Mouse (Mus musculus): ENCODE data around the gene Cstf1.
A peak's percentile ranks its signal among the peaks of the same experiment; 100 is the strongest.

Gene Cstf1

DNA sequence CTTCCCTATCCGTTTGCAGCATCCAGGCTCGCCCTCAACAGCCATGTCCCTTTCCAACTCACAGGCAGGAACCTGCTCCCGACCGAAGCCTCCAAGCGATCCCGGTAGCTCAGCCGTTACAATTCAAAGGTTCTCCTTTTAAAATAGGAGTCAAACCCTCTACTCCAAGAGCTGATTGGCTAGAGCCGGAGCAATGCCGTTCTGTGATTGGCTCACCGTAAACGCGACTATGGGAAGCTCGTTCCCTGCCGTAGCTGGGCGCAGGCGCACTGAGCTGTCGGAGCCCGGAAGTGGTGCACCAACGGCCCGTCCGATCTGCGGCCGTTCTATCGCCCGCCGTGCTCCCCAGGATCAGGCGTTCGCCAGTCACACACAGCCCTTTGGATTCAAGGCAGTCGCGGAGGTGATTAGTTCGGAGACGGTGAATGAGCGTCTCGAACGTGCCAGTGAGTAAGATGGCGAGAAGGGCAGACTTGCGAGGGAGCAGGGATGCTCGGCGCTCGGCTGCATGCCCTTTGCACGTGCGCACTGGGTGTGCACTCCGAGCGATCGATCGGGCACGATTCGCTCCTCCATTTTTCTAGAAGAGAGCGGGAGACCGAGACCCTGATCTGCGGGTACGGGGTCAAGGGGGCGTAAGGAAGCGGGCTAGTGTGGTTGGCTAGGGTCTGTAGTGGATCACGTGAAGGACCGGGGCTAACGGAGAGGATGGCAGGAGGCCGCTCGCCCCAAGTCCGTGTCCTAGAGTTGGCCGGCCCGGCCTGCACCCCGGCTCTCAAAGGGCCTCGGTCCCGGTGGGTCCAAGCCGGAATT, at the start of gene Cstf1, which contains the start of gene Aurka:
Cstf1 (plus strand) TSS at position 271 of the 813 bp plus-strand sequence.
Aurka (minus strand) TSS at position 125 of the 813 bp plus-strand sequence.
- peak; percentile 97 for DNase-seq (ENCODE audit: low read depth, low spot score)

DNA sequence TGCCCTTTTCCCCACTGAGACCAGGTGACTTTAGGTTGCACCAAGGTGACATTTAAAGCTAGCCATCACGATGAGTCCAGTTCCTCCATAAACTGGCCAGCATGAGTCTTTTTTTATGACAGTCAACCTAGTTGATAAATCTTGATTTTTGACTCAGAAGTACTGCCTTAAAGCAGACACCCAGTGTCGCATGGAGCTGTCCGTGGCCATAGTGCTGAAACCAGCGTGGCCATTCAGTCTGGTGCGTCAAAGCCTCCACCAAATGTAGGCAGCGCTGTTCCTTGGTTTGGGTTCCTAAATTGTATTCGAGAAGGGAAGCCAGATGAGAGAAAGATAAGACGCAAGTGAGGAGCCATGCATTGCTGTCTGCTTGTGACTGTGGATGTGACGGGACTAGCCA, 49.6 kb upstream of the Cstf1 start:
- peak; percentile 88 for DNase-seq (ENCODE audit: low read depth, low spot score)

DNA sequence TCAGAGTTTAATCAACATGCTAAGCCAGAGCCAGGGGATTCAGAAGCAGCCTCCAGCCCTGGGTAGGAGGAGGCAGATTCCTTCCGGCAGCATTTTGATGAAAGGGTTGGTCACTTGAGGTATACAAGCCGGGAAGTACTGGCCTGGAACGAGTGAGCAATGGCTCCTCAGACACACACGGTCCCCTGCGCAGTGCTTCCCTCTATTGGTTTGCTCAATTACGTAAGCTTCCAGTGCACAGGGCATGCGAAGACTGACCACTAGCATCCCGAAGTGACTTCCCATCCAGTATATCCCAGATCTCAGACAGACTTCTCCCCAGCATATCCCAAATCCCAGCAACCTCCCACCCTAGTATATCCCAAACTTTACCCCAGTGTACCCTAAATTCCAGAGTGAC, 42.2 kb upstream of the Cstf1 start:
- no peak for DNase-seq (ENCODE audit: low read depth, low spot score)

DNA sequence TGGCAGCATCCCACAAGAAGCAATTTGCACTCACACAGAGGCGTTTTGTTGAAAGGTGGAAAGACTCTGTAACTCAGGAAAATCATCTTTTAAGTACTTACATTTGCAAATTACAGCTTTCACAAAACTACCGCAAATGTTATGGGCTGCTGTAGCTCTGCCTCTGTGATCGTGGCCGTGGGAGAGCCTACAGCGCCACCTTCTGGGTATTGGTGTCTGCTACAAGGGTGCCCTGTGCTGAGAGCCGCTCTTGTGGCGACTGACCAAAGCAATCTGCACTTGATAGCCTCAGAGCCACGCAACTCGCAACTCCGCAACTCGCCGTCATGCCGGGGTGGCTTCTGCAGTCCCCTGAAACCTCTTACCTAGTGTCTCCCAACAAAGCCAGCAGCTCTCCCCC, 41.3 kb upstream of the Cstf1 start:
- peak; percentile 68 for DNase-seq (ENCODE audit: low read depth, low spot score)

DNA sequence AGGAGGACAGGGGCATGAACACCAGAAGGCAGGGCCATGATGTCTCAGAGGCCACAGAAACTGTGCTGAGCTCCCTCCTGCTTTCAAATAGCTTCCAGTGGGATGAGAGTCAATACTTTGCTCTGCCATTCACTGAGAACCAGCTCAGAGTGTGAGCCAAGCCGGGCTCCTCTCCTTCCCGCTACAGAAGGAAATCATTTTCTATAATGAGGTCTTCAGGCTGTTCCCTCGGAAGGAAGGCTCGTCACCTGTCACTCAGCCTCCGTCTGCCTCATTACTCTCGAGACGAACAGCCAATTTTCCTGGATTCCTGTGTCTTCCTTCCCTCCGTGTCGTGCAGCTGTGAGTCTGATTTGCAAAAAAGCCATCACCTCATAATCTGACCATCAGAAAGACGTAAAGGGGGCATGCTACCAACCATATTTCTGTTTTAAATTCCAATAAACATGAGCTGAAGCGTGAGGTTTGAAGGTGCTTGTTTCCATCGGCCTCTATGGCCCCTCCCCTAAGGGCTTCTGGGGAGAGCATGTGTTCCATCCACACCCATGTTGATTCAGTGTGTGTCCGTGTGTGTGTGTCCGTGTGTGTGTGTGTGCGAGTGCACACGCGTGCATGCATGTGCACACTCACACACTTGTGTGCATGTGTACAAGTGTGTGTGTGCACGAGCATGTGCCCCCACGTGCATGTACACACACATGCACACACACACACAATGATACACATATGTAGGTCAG, 32.1 kb upstream of the Cstf1 start:
- DNase-seq (ENCODE audit: low read depth, low spot score): no peak

DNA sequence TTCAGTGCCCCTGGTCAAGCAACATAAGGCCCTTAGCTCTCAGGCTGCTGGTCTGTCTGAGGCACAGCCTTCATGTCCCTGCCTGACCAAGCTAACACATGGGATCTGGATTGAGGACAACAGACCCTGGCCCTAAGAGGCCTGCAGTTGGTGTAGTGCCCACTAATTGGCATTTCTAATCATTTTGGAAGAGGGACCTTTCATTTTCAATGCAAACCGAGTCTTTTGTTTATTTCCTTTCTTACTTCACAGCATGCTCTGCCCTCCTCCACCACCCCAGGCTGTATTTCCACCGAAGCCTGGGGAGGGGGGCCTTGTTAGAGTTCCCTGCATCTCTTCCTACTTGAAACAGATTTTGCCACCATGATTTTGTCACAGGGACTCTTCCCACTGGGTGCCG, 29.5 kb upstream of the Cstf1 start:
- DNase-seq (ENCODE audit: low read depth, low spot score): no peak

DNA sequence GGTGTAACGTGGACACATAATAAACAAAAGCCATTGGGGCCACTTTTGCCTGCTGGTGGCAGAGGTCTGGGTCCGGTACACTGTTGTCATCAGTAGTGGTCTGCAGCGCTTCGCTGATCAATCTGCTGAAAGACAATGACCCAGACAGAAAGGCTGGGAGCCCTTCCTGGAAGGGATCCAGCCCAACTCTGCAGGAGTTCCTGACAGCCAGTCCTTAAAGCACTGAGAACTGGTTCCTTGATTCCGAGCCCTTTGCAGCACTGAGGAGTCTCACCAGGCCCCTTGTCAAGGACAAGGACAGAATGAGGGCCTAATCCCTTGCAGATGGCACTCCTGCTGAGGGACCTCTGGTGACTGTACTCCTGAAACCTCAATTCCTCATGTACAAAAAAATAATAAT, 28.9 kb upstream of the Cstf1 start:
- no peak for DNase-seq (ENCODE audit: low read depth, low spot score)

DNA sequence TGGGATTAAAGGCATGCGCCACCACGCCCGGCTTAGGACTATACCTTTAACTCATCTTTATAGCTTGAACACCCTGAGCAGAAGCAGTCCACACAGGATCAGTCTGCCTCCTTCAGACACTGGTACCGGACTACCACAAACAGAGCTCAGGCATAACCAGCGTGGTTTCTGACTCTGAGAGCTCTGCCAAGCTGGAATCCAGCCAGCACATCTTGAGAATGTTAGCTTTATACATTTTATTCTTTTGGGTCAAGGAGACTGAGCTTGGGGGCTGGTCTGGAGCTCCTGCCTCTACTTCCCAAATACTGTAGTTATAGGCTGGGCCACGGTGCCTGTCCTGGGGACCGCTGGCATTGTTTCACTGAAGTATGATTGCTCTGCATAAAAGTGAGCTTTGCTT, 26.7 kb upstream of the Cstf1 start:
- no peak for DNase-seq (ENCODE audit: low read depth, low spot score)

DNA sequence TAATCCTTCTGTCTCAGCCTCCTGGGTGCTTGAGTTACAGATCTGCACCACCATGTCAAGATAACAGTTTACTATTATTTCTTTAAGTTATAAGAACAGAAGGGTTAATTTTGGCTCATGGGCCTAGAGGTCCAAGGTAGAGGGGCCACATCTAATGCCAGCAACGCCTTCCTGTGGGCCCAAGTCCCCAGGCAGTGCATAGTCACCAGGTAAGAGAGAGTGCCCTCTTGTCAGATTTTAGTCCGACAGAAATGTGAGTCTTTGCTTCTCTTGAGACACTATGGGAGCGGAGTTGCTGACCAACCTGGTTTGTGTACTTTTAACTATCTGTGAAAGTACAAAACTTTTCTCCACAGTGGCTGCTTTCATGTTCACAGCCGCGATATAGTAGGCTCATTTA, 25.8 kb upstream of the Cstf1 start:
- DNase-seq (ENCODE audit: low read depth, low spot score): no peak

DNA sequence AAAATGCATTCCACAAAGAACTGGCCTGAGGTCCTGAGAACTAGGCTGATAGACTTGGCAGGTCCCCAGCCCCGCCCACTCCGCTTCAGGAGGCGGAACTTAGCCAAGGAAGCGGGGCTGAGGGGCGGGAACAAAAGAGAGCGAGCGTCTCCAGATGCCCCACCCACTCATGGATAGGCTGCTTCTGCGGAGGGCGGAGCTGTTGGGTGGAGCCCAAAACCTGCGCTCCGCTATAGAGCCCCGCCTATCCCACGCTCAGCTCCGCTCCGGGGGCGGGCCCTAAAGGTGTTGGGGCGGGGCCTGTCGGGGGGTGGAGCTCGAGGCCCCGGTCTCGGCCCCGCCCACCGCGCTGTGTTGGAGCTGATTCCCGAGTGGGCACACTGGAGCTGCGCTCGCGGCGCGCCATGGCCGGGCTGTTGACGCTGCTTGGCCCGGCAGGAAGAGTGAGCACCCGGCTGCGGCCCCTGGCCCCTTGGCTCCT, 25.2 kb upstream of the Cstf1 start, which contains the start of gene Fam210b:
Fam210b (plus strand) TSS at position 308 of the 481 bp plus-strand sequence.
- DNase-seq (ENCODE audit: low read depth, low spot score): peak; percentile 97

DNA sequence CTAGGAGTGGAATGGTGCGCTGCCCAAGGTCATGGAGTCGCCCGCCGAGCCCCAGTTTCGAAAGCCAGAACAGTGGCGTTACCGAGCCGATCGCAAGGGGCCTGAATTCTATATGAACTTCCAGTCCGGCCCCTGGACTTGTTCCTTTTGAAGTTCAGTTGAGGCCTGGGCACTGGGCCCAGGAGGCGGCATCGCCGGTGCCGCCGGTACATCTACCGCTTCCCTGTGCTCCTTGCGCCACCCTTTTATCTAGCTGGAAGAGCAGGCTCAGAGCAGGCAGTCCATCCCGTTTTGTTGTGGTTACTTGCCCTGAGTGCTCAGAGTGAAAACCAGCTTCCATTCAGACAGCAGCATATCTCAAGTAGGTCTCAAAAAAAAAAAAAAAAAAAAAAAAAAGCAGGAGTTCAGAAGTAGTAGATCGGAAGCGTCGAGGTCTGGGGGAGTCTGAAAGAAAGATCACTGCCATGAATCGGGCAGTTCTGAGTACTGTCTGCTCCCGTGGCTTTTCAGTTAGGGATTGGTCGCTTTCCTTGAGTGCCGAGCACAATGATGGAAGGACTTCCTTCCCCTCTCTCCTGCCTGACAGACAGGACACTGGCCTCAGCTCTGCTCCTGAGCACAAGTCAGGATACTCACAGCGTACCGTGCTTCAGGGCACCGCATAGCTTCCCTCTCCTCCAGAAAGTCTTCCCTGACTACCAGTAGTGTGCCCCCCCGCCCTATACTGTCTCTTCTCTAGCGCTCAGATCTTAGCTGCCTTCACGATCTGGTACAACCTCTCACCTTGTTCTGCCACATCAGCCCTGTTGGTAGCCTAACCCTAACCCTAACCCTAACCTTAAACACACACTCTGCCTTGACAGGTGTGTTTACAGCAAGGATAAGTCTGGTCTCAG, 24.2 kb upstream of the Cstf1 start:
- DNase-seq (ENCODE audit: low read depth, low spot score): no peak

DNA sequence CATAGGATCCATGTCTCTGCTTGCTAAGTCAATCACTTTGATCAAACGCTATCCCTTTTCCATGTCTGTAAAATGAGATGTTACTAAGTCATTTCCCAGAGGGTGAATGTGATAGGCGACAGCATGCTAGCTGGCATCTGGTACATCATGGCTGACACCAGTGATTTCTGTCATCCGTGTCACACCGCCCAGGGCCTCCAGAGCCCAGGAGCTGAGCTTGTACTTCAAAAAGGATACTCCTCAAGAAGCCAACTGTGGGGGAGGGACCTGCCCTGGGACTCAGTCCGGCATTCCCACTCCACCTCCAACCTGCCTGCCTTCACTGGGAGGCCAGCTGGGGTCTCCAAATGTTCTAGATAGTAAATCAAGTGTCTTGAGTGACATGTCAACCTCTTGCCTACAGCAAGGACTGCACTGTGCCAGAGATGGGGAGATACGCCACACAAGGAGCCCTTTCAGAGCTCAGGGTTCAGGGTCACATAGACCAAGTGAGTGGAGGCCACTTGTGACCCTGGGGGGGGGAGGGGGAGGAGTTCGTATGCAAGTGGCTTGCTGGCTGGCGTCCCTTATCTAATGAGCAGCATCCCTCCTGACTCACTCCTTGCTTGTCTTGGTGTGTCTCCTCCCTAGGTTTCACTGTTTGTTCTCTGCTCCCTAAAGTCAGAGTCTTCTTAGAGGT, 23.4 kb upstream of the Cstf1 start:
- no peak for DNase-seq (ENCODE audit: low read depth, low spot score)

DNA sequence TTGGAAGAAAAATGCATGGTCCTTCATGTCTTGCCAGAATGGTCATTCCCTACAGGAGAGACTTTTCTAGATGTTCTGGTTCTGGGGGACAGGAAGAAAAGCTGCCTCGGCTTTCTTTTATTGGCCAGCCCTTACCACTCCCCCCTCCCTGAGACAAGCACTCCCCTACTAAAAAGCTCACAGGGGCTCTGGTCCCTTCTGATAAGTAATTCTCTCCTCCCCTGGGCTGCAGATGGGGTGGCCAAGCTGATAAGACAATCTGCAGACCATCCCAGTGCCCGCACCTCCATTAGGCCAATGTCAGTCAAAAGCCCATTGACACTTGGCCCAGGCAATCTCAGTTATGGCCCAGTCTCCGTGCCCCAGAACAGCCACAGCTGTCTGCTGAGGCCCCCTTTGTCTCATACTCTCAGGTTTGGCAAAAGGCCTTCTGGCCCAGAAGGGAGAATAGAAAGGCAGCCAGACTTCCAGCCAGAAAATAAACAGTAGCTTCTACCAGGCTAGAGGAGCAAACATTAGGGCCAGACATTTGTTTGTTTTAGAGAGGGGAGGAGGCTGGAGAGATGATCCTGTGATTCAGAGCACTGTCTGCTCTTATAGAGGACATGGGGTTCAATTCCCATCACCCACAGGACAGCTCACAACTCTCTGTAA, 22.1 kb upstream of the Cstf1 start:
- no peak for DNase-seq (ENCODE audit: low read depth, low spot score)

DNA sequence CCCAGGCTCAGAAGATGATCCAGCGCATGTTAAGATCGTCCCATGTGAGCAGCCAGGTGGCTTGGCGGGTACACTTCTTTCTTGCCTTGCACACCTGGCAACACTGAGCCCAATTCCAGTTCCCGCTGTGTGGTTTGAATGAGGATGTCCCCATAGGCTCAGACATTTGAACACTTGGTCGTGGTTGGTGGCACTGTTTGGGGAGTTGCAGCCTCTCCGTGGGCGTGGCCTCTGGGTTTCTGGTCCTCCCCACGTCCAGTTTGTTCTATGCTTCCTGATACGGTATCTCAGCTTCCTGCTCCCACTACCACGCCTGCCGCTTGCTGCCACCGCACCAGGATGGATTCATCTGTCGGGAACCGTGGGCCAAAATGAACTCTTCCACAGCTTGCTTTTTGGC, 20.7 kb upstream of the Cstf1 start:
- DNase-seq (ENCODE audit: low read depth, low spot score): no peak

DNA sequence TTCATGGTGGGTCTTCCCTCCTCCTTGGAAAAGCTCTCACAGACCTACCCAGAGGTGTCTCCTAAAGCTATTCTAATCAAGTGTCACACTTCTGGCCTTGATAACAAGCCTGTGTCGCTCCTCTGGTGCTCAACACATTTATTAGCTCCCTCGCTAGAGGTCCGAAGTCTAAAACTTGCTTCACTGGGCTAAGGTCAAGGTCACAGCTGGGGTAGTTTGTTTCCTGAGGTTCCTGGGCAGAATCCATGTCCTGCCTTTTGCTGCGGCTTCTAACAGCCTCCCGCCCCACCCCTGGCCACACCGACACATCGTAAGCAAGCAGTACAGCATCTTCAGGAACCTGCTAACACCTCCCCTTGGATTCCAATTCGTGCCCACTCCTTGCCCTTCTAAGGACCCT, 19.7 kb upstream of the Cstf1 start:
- DNase-seq (ENCODE audit: low read depth, low spot score): no peak

DNA sequence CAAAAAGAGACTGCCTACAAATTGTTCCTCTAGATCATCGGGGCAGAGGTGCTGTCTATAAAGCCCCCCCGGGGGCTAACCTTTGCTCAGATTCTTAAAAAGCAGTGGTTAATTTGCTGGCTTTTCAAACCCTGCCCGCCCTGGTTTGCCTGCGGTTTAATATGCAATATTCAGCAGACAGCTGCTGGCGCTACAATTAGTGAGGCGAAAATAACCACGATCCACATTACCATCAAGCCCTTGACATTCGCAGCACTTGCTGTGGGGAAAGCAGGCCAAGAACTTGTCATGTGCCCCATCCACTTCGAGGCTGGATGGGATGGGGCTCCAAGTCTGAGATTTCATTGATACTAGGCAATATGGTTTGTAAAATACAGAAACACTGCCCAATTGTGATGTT, 17.3 kb upstream of the Cstf1 start:
- DNase-seq (ENCODE audit: low read depth, low spot score): no peak

DNA sequence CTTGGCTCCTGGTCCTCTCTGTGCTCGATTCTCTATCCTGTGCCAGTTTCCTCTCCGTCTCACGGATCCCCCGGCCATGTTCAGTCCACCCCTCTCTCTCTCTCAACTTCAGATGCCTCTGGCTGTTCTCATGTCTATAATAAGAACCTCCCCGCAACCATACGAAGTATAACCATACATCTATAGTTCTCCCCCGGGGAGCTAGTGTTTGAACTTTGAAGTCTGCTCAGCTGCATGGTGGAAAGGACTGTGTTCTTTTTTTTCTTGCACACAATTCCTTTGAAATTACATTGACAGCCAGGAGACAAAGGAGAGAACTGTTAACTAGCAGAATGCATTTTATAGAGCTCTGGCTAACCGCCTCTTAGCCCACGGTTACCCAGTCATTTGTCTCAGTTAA, 15.7 kb upstream of the Cstf1 start:
- DNase-seq (ENCODE audit: low read depth, low spot score): no peak

DNA sequence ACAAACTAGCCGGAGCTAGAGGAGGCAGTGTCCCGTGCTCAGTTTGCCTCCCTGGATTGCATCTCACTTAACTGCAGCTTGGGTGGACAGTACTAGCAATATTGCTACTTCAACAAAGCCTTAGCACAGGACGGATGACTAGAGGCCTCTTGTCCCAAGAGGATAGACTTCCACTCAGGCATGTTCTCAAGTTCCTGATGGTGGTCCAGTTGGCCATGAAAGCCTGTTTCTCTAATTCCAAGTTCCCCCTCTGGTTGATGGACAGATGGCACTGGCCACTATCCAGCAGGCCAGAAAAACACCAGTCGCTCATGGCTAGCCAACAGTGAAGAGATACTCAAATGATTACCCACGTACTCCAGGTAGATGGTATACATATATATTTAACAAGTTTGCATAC, 14.6 kb upstream of the Cstf1 start:
- DNase-seq (ENCODE audit: low read depth, low spot score): no peak

DNA sequence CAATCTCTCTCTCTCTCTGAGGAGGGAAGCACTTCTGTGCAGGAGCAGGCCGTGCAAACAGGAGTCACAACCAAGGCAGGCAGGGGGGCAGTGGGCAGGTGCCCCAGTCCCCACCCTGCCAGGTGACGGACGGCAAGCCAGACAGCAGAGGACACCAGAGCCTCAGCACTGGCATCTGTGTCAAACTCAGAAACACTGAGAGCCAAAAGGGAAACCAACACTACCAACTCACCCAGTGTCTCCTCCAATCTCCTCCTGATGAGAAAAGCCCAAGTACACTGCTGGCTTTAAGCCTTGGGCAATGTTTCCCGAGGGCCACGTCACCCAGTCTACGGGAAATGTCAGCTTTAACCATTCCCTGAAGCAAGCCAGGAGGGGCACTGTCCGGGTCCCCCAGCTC, 7.3 kb upstream of the Cstf1 start:
- DNase-seq (ENCODE audit: low read depth, low spot score): no peak

DNA sequence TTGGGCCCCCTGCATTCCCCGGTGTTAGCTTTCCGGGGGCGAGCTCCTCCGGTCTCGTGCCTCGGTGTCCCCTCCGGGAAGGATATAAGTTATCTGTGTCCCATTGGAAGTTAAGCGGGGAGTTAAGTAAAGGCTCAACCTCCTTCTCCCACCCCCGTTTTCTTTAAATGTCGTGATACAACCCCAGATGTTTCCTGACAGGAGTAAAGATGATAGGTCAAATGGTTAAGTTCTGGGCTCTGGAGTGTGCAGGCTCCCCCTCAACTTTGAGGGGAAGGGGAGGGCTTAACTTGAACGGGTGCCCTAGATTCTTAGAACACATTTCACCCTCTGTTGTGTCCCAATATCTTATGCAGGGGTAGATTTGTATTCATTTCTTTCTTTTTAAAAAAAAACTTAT, 777 bp downstream of the Cstf1 start:
- no peak for DNase-seq (ENCODE audit: low read depth, low spot score)

DNA sequence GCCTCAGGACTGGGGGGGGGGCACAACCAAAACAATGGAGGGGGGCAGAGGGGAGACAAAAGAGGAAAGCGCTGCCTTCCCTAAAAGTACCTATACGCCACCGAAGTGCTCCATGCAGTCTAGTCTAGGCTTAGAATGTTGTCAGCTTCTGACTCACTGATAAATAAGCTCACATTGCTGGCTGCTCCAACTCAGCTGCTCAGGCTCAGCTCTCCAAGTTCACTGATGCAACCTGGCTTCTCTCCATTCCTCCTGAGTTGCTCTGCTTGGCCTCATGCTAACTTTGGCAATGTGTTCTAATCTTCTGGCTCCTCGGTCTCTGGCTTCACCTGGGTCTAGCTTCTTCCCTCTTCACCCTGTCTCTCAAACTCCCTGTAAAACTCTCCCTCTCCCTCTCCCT, 6.1 kb downstream of the Cstf1 start:
- no peak for DNase-seq (ENCODE audit: low read depth, low spot score)

Measured in forelimb bud, embryonic 11.5 days (tissue).